Mouse (Mus musculus) G1E (cell line): ENCODE data around the gene Dsel. TPM values are rescaled to one million over a fixed set of nuclear protein-coding genes. Genes with fewer than 3 reads are reported as not detected.

ENCODE experiments used
- ATAC-seq: 2 replicates; pipeline ENCODE4 v1.8.0; 2016; ENCODE audit warnings: mild to moderate bottlenecking; ENCODE audit not compliant: insufficient number of reproducible peaks, poor library complexity, low FRiP score, severe bottlenecking; ENCODE audit errors: extremely low read depth
- DNase-seq: peaks from one replicate; pipeline ENCODE4 v3.0.0; 2012; ENCODE audit warnings: low spot score
- H3K27me3 ChIP-seq: 2 replicates; pipeline ENCODE4 v1.6.1; 2012; ENCODE audit warnings: mild to moderate bottlenecking, low read length, inconsistent platforms; ENCODE audit not compliant: insufficient read depth
- H3K36me3 ChIP-seq: replicated peaks from 2 replicates; pipeline ENCODE3; 2012; ENCODE audit warnings: mild to moderate bottlenecking, inconsistent platforms
- H3K4me1 ChIP-seq: 2 replicates; pipeline ENCODE4 v1.6.1; 2012; ENCODE audit warnings: low read depth, low read length, inconsistent platforms, mixed read lengths; ENCODE audit not compliant: insufficient read depth
- H3K4me3 ChIP-seq: 2 replicates; pipeline ENCODE4 v1.5.1; 2012; ENCODE audit warnings: low read depth, mild to moderate bottlenecking, inconsistent platforms, low read length, moderate library complexity, mixed read lengths
- H3K9me3 ChIP-seq: replicated peaks from 2 replicates; pipeline ENCODE4 v1.6.1; 2012; ENCODE audit warnings: inconsistent platforms
- CTCF ChIP-seq: IDR thresholded peaks from 2 replicates; pipeline ENCODE4 v1.5.1; 2012; ENCODE audit warnings: low read depth, low read length, inconsistent platforms, mixed read lengths
- GATA1 ChIP-seq: IDR thresholded peaks from 2 replicates; pipeline ENCODE4 v1.6.1; 2012; ENCODE audit warnings: borderline replicate concordance, low read length, inconsistent platforms, mixed read lengths
- GATA2 ChIP-seq: IDR thresholded peaks from 2 replicates; pipeline ENCODE4 v1.6.1; 2012; ENCODE audit warnings: low read depth, low read length, inconsistent platforms, borderline replicate concordance
- POLR2AphosphoS5 ChIP-seq: IDR thresholded peaks from 2 replicates; pipeline ENCODE4 v1.6.1; 2012; ENCODE audit warnings: low read depth, low read length, inconsistent platforms; ENCODE audit not compliant: insufficient replicate concordance
- TAL1 ChIP-seq: conservative IDR thresholded peaks from 2 replicates; pipeline ENCODE4 v1.6.1; 2012; ENCODE audit warnings: low read depth, low read length, inconsistent platforms, mixed read lengths
- polyA plus RNA-seq: library from polyadenylated mRNA; stranded (reverse); fragments of >175 nt; gene quantifications from 2 replicates; pipeline ENCODE4 v1.2.3, GENCODE M21; 2012
- total RNA-seq, 2 experiments: library from RNA; stranded (forward) in 1 of 2; stranded (reverse) in 1 of 2; fragments of 200-1000 nt in 1 of 2; fragments of >200 nt in 1 of 2; fragmentation: Nextera tagmentation in 1 of 2; gene quantifications; 2 replicates each; pipeline ENCODE4 v1.2.3; 2014 to 2017

Gene Dsel
- total and polyA plus RNA-seq, 3 experiments, result 0.05 TPM; not detected in 2

DNA sequence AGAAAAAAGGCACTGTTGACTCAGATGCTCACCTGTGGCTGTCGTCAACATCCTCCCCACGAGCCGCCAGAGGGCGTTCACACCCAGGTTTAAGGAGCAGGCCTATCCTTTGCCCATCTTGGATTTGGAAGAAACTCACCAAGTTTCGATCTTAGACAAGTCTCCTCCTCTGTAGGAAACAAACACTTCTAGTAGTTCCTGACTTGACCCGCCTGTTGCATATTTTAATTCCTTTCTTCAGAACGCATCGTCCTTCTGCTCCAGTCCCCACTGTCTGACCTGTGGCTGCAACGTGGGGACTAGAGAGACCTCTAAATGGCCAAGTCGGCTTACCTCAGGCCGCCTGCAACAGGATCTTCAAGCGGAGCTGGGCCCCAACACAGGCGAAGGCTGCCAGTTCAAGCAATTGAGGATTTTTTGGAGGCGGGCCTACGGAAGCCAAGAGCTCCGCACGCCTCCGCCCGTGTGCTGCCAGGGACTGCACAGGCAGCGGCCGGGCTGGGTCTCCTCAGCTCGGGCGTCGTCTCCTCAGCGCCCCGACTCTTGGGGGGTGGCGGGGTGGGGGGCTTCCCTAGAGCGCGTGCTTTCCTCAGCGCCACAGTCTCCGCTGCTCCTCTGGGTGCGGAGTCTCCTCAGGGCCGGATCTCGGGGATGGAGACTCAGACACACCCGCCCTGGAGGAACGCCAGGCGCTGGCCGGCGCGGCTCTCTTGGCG is 497 bp downstream of the Dsel start:
- no peak overlapping the region; the same call in 1 of the 2 replicates for H3K4me3 ChIP-seq

DNA sequence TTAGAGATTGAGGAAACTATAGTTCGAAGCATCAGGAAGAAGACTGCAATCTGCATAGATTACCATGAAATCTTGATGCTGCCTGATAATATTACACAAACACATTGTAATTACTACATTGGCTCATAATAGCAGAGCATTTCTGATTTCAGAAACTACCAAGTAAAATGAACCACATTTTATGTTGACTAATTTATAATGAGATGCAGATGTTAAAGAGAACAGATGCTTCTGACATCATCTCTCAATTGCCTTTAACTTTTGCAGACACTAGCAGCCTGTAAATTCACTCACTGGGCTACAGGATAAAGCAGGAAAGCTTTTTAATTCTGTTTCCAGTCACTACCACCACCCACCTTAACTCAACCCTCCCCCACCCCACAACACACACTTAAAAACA is 6.9 kb downstream of the Dsel start:
- H3K36me3 ChIP-seq, result no peaks in the 10 kb centered on the region
- no peaks in the 10 kb centered on the region for H3K4me1 ChIP-seq
- H3K4me3 ChIP-seq, result no peak overlapping the region
- DNase-seq (no peak), ATAC-seq (no peak)
- H3K27me3 ChIP-seq, result no peaks in the 10 kb centered on the region
- TF ChIP-seq GATA1, result no peak
- TF ChIP-seq TAL1, result no peak
- no peak for TF ChIP-seq POLR2AphosphoS5
- TF ChIP-seq CTCF, result no peak
- TF ChIP-seq GATA2, result no peak
- peaks cover 6% of the 10 kb centered on the region for H3K9me3 ChIP-seq

More for the DNA sequence above, 497 bp downstream of the Dsel start:
- DNase-seq, result no peak
- H3K36me3 ChIP-seq, result no peaks in the 10 kb centered on the region
- H3K27me3 ChIP-seq, result no peaks in the 10 kb centered on the region
- TF ChIP-seq GATA1, result no peak
- TF ChIP-seq POLR2AphosphoS5, result no peak
- no peak for TF ChIP-seq CTCF
- TF ChIP-seq GATA2, result no peak
- TF ChIP-seq TAL1, result no peak
- no peak for ATAC-seq
- H3K4me1 ChIP-seq, result no peaks in the 10 kb centered on the region
- H3K9me3 ChIP-seq, result peaks cover 22% of the 10 kb centered on the region

DNA sequence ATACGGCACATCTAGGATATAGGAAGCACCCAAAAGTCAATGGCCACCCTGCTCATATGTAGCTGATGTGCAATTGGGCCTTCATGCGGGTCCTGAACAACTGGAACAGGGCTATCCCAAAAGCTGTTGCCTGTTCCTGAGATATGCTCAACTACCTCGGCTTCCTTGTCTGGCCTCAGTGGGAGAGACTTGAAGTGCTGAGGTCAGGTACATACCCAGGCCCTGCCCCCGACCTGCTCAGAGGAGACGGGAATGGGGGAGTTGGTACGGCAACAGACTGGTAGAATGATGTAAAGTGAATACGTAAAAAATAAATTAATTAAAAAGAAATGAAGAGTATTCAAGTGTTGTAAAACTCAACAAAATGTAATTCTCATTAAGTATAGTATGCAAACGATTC is 12.3 kb downstream of the Dsel start:
- no peak for ATAC-seq

DNA sequence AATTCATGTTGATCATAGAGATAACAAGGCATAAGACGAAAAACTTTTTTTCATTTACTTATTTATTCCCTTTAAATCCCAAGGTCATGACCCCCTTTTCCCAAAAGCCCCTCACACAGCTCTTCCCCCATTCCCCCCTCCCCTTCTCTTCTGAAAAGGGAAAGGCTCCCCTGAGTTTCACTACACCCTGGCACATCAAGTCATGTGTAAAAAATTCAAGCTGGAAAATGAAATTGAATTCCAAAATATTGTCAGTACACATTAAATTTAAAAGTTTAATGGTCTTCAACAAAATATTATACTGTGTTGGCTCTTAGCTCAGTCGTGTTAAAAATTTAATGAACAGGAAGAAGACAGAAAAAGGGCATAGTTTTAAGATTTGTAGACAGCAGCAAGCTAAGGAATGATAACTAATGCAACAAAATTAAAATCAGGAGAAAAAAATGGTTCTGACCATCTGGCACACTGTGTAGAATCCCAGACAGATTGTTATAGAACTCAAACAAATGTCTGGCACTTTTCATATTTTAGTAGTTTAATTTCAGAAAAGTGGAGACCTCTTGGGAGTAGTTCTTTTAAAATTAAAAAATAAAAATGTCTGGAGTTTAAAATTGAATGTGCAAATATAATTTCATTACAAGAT is 31.0 kb downstream of the Dsel start:
- no peaks in the 10 kb centered on the region for H3K36me3 ChIP-seq
- no peaks in the 10 kb centered on the region for H3K27me3 ChIP-seq
- H3K4me3 ChIP-seq, result no peak overlapping the region
- peaks cover 8% of the 10 kb centered on the region for H3K9me3 ChIP-seq
- no peak for DNase-seq
- no peak for ATAC-seq
- TF ChIP-seq GATA2 (no peak), CTCF (no peak), POLR2AphosphoS5 (no peak), GATA1 (no peak), TAL1 (no peak)
- H3K4me1 ChIP-seq, result no peaks in the 10 kb centered on the region

More for the DNA sequence above, 12.3 kb downstream of the Dsel start:
- no peak for DNase-seq
- Histone ChIP-seq H3K27me3 (no peaks in the 10 kb centered on the region), H3K36me3 (no peaks in the 10 kb centered on the region), H3K4me1 (no peaks in the 10 kb centered on the region), H3K4me3 (no peak overlapping the region), H3K9me3 (peaks cover 5% of the 10 kb centered on the region)
- TF ChIP-seq GATA2 (no peak), CTCF (no peak), TAL1 (no peak), POLR2AphosphoS5 (no peak), GATA1 (no peak)
